Mouse (Mus musculus) limb, embryonic 14.5 days (tissue): Measurements from ENCODE around the gene Kcne2. TPM values are rescaled to one million over a fixed set of nuclear protein-coding genes. Genes with fewer than 3 reads are reported as not detected.

Experiments
- ATAC-seq: fragments of 200-750 bp; cut with Nextera tagmentation; 2 replicates; pipeline ENCODE4 v1.8.0; 2017; ENCODE audit warnings: low read depth, moderate number of reproducible peaks, moderate TSS enrichment; ENCODE audit not compliant: low FRiP score
- DNase-seq: peaks from one replicate; pipeline ENCODE4 v3.0.0-alpha.2; 2015; ENCODE audit warnings: low spot score
- H3K27ac ChIP-seq: fragments of 300-500 bp; sonication (generic); replicated peaks from 2 replicates; pipeline ENCODE4 v1.5.1; 2014; ENCODE audit warnings: low read depth, mild to moderate bottlenecking, low read length, moderate library complexity, mixed read lengths
- H3K27me3 ChIP-seq: fragments of 300-500 bp; sonication (generic); 2 replicates; pipeline ENCODE4 v1.6.1; 2014; ENCODE audit warnings: low read length, mixed read lengths; ENCODE audit not compliant: control insufficient read depth, insufficient read depth
- H3K36me3 ChIP-seq: fragments of 300-500 bp; sonication (generic); 2 replicates; pipeline ENCODE4 v1.6.1; 2014; ENCODE audit warnings: mild to moderate bottlenecking, low read length, moderate library complexity, mixed read lengths; ENCODE audit not compliant: control insufficient read depth, insufficient read depth
- H3K4me1 ChIP-seq: fragments of 300-500 bp; sonication (generic); 2 replicates; pipeline ENCODE4 v1.6.1; 2014; ENCODE audit warnings: antibody characterized with exemption, low read length, mixed read lengths; ENCODE audit not compliant: control insufficient read depth, insufficient read depth
- H3K4me2 ChIP-seq: fragments of 300-500 bp; sonication (generic); replicated peaks from 2 replicates; pipeline ENCODE4 v1.6.1; 2014; ENCODE audit warnings: low read depth, mild to moderate bottlenecking, low read length, moderate library complexity; ENCODE audit not compliant: severe bottlenecking
- H3K4me3 ChIP-seq: fragments of 300-500 bp; sonication (generic); replicated peaks from 2 replicates; pipeline ENCODE4 v1.5.1; 2014; ENCODE audit warnings: low read length
- H3K9ac ChIP-seq: fragments of 300-500 bp; sonication (generic); 2 replicates; pipeline ENCODE4 v1.6.1; 2014; ENCODE audit warnings: mild to moderate bottlenecking, low read depth, low read length, moderate library complexity; ENCODE audit not compliant: severe bottlenecking
- H3K9me3 ChIP-seq: fragments of 300-500 bp; sonication (generic); 2 replicates; pipeline ENCODE4 v1.6.1; 2016; ENCODE audit warnings: low read length; ENCODE audit not compliant: control insufficient read depth
- POLR2A ChIP-seq: fragments of 200-500 bp; IDR thresholded peaks from 2 replicates; pipeline ENCODE4 v1.8.0; 2012; ENCODE audit warnings: inconsistent platforms, mild to moderate bottlenecking, moderate library complexity, borderline replicate concordance; ENCODE audit not compliant: insufficient read depth, insufficient read length; ENCODE audit errors: extremely low read depth
- WGBS: fragments of 180-500 bp; shearing (Covaris S2); extraction: QIAGEN DNeasy Blood & Tissue Kit; methylation state at CpG from one replicate; pipeline ENCODE4 v1.1.7; 2014; 5-methylcytosine and 5-hydroxymethylcytosine counted together
- polyA plus RNA-seq, 2 experiments: library from polyadenylated mRNA; depleted of rRNA in 1 of 2; stranded (reverse) in 1 of 2; unstranded in 1 of 2; fragments of >200 nt; fragmentation: Nextera tagmentation in 1 of 2; extraction: Ambion mirVana in 1 of 2; gene quantifications; 2 replicates each; pipeline versions ENCODE4 v1.2.1 to v1.2.3; 2012 to 2014

Kcne2 gene
- polyA plus RNA-seq, 2 experiments: 0.05 to 0.15 TPM

- Histone ChIP-seq H3K9me3 (no peaks in the 10 kb centered on the region), H3K36me3 (no peaks in the 10 kb centered on the region), H3K4me1 (0 out of 2 replicates have a peak, but pooled peaks cover 3% of the 10 kb centered on the region), H3K27ac (no peak overlapping the region), H3K4me2 (no peak overlapping the region), H3K27me3 (no peaks in the 10 kb centered on the region), H3K9ac (no peak overlapping the region), H3K4me3 (no peak overlapping the region)
- TF ChIP-seq POLR2A: no peak
- ATAC-seq (peak; percentile 35; the same call in 1 of the 2 replicates), DNase-seq (peak; percentile 87)
- WGBS: 13% methylated on average over 7 of the region's 7 CpGs
Observed at GRCm38 (mm10) chr16:92286609-92287008, 5.6 kb upstream of the Kcne2 start.

DNA sequence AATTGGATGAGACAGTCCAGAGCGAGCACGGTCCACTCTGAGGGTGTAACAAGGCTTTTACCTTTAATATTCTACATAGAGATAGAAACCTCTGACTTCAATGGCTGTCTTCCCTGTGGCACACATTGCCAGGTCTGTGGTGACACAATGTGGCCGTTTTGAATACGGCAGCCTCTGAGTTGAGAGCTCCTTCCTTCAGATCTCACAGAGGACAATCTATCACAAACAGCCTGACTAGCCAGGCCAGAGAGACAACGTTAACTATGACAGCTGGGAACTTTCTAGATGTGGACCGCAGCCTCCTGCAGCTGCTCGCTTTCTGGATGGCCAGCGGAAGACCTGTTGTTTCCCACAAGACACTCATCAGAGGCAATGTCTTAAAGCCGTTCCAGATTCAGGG lies 3.4 kb upstream of the Kcne2 start:
- 83% methylated on average over 9 of the region's 9 CpGs for WGBS
- Histone ChIP-seq H3K27ac (no peak overlapping the region), H3K9ac (no peak overlapping the region), H3K36me3 (no peaks in the 10 kb centered on the region), H3K4me2 (no peak overlapping the region), H3K27me3 (no peaks in the 10 kb centered on the region), H3K9me3 (no peaks in the 10 kb centered on the region), H3K4me1 (no peaks in the 10 kb centered on the region), H3K4me3 (no peak overlapping the region)
- no peak for ATAC-seq
- no peak for DNase-seq
- TF ChIP-seq POLR2A: no peak

- no peak for TF ChIP-seq POLR2A
- ATAC-seq: no peak
- Histone ChIP-seq H3K4me1 (no peaks in the 10 kb centered on the region), H3K36me3 (no peaks in the 10 kb centered on the region), H3K9ac (no peak overlapping the region), H3K9me3 (no peaks in the 10 kb centered on the region), H3K4me2 (no peak overlapping the region), H3K27me3 (no peaks in the 10 kb centered on the region), H3K27ac (no peak overlapping the region), H3K4me3 (no peak overlapping the region)
- DNase-seq: no peak
Observed at GRCm38 (mm10) chr16:92290045-92290444, 2.1 kb upstream of the Kcne2 start.

GRCm38 (mm10) chr16:92294267-92294970 lies 2.2 kb downstream of the Kcne2 start:
- H3K4me3 ChIP-seq: no peak overlapping the region
- no peaks in the 10 kb centered on the region for H3K27me3 ChIP-seq
- ATAC-seq (no peak), DNase-seq (no peak)
- H3K27ac ChIP-seq: no peak overlapping the region
- no peaks in the 10 kb centered on the region for H3K4me1 ChIP-seq
- no peaks in the 10 kb centered on the region for H3K36me3 ChIP-seq
- no peaks in the 10 kb centered on the region for H3K9me3 ChIP-seq
- no peak overlapping the region for H3K4me2 ChIP-seq
- 70% methylated on average over 12 of the region's 12 CpGs for WGBS
- TF ChIP-seq POLR2A: no peak
- H3K9ac ChIP-seq: no peak overlapping the region

- no peak overlapping the region for H3K9ac ChIP-seq
- no peak for TF ChIP-seq POLR2A
- 76% methylated on average over 2 of the region's 2 CpGs for WGBS
Observed at GRCm38 (mm10) chr16:92295328-92295727, 3.1 kb downstream of the Kcne2 start.

More at GRCm38 (mm10) chr16:92295328-92295727, 3.1 kb downstream of the Kcne2 start:
- ATAC-seq (no peak), DNase-seq (no peak)
- no peak overlapping the region for H3K4me3 ChIP-seq
- no peaks in the 10 kb centered on the region for H3K9me3 ChIP-seq
- no peaks in the 10 kb centered on the region for H3K27me3 ChIP-seq
- H3K36me3 ChIP-seq: no peaks in the 10 kb centered on the region
- H3K4me2 ChIP-seq: no peak overlapping the region
- H3K27ac ChIP-seq: no peak overlapping the region
- no peaks in the 10 kb centered on the region for H3K4me1 ChIP-seq
